Mouse (Mus musculus): ENCODE results near the gene Bcat1.
"Not testable (repeated sequence)": the region's sequence is repeated elsewhere in the genome, so short reads cannot be mapped to it uniquely, and the experiment has no call there.

Bcat1 gene

GRCm38 (mm10) chr6:145093038-145093622 lies 17.1 kb upstream of the Bcat1 start:
- DNase-seq (ENCODE audit: low spot score): not testable (repeated sequence)

- no peak for DNase-seq (ENCODE audit: low spot score)
These were observed 16.0 kb upstream of the Bcat1 start for GRCm38 (mm10) chr6:145091998-145092397.

- DNase-seq (ENCODE audit: low spot score): no peak
These were observed 14.9 kb upstream of the Bcat1 start for GRCm38 (mm10) chr6:145090928-145091327.

DNA sequence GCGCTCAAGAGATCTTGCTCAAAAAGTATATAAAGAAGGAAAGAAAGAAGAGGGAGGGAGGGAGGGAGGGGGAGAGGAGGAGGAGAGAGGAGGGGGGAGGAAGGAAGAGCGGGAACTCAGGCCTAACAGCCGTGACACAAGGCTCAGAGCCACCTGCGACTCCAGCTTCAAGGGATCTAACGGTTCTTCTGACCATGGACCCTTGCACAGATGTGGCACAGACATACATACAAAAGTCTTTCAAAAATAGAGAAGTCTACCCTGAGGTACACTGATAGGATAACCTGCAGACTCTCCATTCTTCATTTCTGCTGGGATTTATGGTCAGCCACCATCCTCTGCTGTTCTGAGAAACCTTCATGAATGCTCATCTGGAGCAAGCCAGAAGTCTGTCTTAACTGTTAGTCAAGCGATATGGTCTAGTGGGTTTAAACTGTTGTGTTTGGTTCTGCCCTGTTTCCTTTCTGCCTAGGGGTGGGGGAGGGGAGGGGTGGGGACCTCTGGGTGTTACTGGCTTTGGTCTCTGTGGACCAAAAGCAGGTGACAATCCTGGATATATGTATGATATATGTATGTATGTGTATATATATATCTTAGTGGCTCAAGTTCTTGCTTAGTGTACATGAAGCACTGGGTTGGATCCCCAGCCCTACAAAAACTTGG lies 14.3 kb upstream of the Bcat1 start:
- DNase-seq (ENCODE audit: low spot score): no peak

DNA sequence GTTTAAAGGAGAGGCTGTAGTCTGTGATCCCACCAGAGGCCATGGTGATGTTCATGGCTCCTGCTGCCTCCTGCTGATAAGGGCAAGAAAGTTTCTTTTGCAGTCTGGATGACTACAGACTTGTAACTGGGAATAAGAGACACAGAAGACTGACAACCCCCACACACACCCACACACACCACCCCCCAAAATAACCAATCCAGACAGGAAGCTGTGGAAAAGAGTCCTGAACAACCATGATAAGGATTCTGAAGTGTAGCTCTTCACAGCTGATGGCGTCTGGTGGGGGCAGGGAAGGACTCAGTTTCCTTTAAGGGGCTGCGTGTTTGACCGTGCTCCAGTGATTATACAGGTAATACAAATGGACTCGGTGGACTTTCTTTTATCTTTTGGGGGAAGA lies 13.4 kb upstream of the Bcat1 start:
- DNase-seq (ENCODE audit: low spot score): no peak

GRCm38 (mm10) chr6:145088451-145089113 lies 12.6 kb upstream of the Bcat1 start:
- no peak for DNase-seq (ENCODE audit: low spot score)

DNA sequence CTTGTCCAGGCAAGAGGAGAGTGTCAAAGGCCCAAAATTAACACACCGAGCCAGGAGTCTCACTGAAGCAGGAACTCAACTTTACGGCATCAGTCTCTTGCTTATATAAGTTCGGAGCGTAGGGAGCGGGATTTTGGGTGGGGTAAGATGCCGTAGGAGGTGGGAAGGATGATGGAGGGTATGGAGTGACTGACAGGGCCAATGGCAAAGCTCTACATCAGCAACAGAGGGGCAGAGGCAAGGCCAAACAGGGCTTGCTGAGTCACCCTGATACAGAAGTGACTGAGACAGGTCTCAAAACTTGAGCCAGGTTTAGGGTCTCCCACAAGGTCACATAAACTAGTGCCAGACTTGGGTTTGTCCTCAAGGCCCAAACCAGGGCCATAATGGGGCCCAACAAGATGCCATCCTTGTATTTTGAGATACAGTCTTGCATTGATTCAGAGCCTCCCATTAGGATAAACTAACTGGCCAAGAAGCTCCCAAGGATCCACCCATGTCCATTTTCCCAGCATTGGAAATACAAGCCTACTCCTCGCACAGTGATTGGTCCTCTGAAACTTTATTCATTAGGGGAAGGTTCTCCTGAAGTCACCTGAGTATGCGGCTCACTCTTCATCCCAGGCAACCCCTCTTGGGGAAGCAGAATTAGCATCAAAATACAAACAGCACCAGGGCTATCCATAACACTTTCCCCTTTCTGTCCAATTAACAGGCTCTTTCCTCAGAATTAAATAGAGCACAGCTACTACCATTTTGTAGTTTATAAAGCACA lies 8.5 kb upstream of the Bcat1 start:
- DNase-seq (ENCODE audit: low spot score): no peak

DNA sequence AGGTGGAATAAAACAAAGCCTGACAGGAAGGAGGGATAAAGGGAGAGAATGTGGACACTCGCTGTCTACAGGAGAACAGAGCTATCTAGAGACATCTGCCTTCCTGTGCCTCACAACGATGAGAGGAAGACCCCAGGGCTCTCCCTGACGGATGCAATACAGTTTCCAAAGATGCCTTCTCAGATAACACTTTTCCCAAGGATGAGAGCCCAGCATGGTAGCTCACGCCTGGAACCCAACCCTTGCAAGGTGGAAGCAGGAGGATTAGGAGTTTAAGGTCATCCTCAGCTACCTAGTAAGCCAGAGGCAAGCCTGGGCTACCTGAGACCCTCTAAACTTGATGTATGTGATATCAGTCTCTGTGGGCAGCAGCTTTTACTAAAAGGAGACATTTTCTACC lies 5.7 kb upstream of the Bcat1 start:
- DNase-seq (ENCODE audit: low spot score): no peak

GRCm38 (mm10) chr6:145079087-145079759 lies 3.2 kb upstream of the Bcat1 start:
- DNase-seq (ENCODE audit: low spot score): no peak

DNA sequence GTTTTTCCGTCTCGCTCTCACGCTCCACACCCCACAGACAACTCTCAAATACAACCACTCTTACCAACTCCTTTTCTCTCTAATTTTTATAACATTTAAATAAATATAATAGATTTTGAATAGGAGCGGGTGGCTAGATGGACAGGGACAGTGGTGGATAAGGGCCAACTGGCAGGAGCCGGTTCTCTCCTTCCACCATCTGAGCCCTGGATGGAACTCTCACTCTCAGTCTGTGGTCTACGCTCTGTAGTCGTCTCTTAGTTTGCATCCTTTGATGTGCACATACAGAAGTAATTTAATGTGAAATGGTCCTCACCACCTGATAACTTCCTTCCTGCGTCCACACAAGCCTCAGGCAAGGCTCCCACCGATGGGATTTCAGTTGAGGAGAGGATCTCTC lies 302 bp upstream of the Bcat1 start:
- no peak for DNase-seq (ENCODE audit: low spot score)

- no peak for DNase-seq (ENCODE audit: low spot score)
These were observed 866 bp downstream of the Bcat1 start for GRCm38 (mm10) chr6:145075088-145075547.

DNA sequence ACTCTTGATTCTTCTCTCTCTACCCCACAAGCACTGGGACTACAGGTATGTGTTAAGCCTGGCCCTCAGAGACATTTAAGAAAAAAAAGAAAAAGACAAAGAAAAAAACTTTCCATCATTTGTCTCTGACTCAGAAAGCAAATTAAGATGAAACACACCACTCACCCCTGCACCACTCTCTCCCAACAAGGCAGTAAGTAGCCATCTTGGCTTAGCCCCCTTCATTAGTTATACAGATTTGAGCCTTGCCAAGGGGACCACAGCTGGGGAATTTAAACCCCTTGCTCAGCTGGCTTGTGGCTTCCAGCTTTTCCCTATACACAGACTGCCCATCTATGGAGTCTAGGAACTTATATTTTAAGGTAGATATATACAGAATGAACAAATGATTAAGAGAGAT lies 1.5 kb downstream of the Bcat1 start:
- no peak for DNase-seq (ENCODE audit: low spot score)

DNA sequence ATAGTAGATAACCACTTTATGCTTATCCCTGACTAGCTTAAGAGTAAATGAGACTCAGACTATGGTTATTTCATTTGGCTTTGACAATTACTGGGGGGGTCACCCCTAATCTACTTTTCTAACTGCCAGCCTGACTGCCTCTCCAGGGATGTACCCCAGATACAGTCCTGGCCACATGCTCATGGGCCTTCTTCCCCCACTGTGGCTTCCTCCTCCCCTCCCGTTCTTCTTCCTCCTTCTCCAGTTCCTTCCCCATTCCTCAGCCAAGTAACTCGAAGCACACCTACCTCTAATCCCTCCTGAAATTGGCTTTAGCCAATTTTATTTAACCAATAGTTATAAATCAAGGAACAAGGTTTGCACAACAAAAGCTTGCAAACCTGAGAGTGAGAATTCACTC lies 6.1 kb downstream of the Bcat1 start:
- no peak for DNase-seq (ENCODE audit: low spot score)

DNA sequence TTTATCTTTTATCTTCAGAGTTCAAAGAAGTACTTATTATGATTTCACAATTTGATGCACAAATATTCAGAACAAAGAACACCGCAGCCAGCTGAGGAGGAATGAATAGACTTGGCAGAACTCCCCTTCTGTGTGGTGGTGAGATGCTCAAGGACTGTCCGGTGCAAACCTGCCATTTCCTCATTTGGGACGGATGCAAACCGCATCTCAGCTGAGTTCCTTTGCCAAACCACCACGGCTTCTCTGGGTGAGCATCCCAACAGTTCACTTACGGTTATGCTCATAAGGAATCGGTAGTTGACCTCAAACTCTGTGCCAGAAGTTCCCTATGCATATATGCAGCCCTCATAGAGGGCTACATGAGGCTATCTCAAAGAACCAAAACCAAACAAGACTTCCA lies 6.6 kb downstream of the Bcat1 start:
- DNase-seq (ENCODE audit: low spot score): no peak

DNA sequence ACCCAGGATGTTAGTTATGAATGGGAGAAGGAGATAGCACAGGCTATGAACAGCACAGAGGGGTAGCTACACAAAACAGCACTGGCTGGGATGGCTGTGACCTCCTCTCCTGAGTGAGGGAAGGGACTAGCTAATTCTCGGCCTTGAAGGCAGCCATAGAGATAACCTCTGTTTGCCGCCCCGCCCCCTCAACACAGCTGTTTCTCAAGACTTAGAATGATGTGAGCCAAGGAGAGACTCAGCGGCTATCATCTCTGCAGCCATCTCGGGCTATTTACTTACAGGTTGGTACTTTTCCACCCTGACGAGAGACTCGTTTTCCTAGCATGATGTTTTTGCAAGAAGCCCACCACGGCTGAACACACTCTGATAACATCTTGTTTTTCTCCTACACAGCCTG lies 8.3 kb downstream of the Bcat1 start:
- no peak for DNase-seq (ENCODE audit: low spot score)

DNA sequence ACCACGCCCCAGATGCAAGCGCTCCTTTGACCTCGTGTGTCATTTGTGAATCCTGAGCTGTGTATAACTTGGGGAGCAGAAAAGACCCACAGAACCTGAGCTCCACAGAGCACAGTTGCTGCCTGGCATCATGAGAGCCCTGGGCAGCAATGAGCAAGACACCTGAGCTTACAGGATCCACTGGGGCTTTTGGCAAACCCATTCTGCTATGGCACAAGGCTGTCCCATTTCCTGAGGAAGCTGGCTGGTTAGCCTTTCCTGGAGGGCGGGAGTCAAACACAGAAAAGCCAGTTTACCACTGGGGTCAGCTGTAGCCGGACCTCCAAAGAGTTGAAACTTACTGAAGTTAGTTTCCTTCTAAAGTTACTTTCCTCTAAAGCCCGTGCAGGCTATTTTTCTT lies 9.6 kb downstream of the Bcat1 start:
- DNase-seq (ENCODE audit: low spot score): no peak

DNA sequence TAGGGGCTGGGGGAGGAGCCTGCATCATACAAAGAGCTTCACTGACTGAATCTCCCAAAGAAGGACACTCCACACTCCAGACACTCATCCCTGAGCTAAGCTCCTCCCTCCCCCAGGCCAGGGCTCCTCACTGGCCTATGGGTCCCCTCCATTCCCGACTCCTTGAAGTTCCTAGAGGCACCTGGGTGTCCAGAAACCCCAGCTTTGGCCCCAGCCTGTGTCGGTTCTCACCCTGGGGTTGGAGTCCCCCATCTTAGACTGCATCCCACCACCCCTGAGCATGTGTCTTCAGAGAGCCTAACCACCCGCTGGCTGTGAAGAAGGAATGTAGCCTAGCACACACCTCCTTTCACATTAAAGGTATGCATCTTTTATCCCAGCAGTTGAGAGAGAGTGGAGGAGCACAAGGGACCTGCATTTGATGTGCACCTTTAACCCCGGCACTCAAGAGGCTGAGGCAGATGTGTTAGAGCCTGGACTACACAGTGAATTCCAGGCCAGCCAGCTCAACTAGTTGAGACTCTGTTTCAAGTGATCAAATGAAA lies 10.6 kb downstream of the Bcat1 start:
- DNase-seq (ENCODE audit: low spot score): no peak

DNA sequence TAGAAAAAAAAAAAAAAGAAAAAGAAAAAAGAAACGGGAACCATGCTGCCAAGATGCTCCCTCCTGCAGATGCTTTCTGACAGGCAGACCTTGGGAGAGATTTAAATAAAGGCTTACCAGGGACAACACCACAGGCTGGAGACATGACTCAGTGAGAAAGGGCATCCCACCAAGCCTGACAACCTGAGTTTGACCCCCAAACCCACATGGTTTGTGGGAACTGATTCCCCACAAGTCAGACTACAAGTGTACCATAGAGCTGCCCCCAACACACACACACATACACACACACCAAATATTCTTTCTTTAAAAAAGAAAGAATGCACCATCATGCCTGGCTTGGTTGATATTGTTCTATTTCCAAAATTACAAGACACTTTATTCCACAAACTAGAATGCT lies 11.9 kb downstream of the Bcat1 start:
- no peak for DNase-seq (ENCODE audit: low spot score)

DNA sequence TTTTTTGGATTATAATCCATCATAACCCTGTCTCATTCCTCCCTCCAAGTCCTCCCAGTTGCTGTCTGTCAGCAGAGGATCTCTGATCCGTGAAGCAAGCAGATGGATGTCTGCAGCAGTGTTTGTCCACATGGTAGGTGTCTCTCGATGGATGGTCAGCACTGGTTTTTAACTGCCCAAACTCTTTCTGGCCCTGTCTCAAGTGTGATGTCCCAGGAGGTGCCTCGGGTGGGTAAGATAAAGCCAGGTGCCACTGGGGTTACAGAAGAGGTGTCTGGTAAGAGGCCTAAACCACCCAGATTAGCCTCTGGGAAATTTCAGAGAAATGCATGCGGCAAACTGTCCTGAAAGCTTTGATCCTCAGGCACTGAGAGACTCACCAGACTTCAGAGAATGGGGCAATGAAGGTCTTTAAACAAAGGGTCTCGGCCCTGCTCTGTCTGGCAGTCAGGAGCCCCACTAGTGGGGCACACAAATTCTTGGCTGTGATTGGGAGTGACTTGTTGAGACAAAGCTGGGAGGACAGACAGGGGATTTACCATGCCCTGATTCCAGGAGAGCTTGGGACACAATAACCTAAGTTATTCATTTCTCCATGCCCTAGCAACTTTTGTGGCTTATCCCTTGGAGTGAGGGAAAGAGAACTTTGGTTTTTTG lies 12.6 kb downstream of the Bcat1 start:
- no peak for DNase-seq (ENCODE audit: low spot score)

- no peak for DNase-seq (ENCODE audit: low spot score)
These were observed 13.2 kb downstream of the Bcat1 start for GRCm38 (mm10) chr6:145062763-145063162.

GRCm38 (mm10) chr6:145061361-145061760 lies 14.6 kb downstream of the Bcat1 start:
- no peak for DNase-seq (ENCODE audit: low spot score)

All from layer of hippocampus, adult 11-12 months (tissue).